Mouse (Mus musculus) ES-E14 (cell line): ENCODE results near the gene Pnrc2.

Experiments
- CHD2 ChIP-seq: IDR thresholded peaks from 2 replicates; pipeline ENCODE4 v1.6.1; 2014; ENCODE audit warnings: mild to moderate bottlenecking, low read depth, low read length, inconsistent platforms
- HCFC1 ChIP-seq: IDR thresholded peaks from 2 replicates; pipeline ENCODE4 v1.6.1; 2012; ENCODE audit warnings: low read length, inconsistent platforms, borderline replicate concordance; ENCODE audit not compliant: insufficient read depth

DNA sequence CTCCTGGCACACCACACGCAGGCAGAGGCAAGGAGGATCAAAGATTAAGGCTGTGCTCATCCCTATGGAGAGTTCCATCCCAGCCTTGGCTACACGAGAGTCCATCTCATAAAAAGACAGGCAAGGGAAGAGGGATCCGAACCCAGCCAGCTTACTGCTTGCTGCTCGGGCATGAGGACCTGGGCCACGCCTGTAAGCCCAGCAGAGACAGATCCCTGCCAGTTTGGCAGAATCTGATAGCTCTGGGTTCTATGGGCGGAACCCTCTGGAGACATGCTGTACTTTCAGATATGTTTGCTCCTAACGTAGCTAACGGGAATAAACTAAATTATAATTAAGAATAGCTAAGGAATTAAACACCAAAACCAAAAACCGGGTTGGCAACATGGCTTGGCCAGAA is 21.7 kb downstream of the Pnrc2 start:
- TF ChIP-seq CHD2 (no peak), HCFC1 (no peak)
